Mouse (Mus musculus) neural tube, embryonic 13.5 days (tissue): ENCODE measurements around the gene Gck. TPM values are rescaled to one million over a fixed set of nuclear protein-coding genes. Genes with fewer than 3 reads are reported as not detected.

Experiments
- polyA plus RNA-seq: library from polyadenylated mRNA; unstranded; fragments of >200 nt; fragmentation: Nextera tagmentation; extraction: Ambion mirVana; gene quantifications from 2 replicates; pipeline ENCODE4 v1.2.1, GENCODE M21; 2015

Gene Gck
- polyA plus RNA-seq, 1 experiment from 2014 or later = 3.0 TPM

Other genes starting within 250 kb of the Gck start
- 180 and 183 TPM in 2 replicates for gene Mrps24, start 234.4 kb downstream of the Gck start, polyA plus RNA-seq
- gene Urgcp, start 187.7 kb downstream of the Gck start, polyA plus RNA-seq = 26.8 and 29.1 TPM in 2 replicates
- gene Dbnl, start 161.6 kb downstream of the Gck start, polyA plus RNA-seq = 143 and 168 TPM in 2 replicates
- 3.5 and 8.8 TPM in 2 replicates for gene Pgam2, start 146.3 kb downstream of the Gck start, polyA plus RNA-seq
- 5.0 and 5.4 TPM in 2 replicates for gene Polm, start 112.1 kb downstream of the Gck start, polyA plus RNA-seq
- gene Aebp1, start 88.1 kb downstream of the Gck start, polyA plus RNA-seq = 23.6 and 24.7 TPM in 2 replicates
- gene Pold2, start 71.8 kb downstream of the Gck start, polyA plus RNA-seq = 52.2 and 59.0 TPM in 2 replicates
- 1.7 and 3.5 TPM in 2 replicates for gene Myl7, start 51.3 kb downstream of the Gck start, polyA plus RNA-seq
- gene Ykt6, start 5.6 kb upstream of the Gck start, polyA plus RNA-seq = 68.9 and 71.2 TPM in 2 replicates
- 55.6 and 55.8 TPM in 2 replicates for gene Camk2b, start 116.3 kb upstream of the Gck start, polyA plus RNA-seq
- 0.46 and 0.91 TPM in 2 replicates for gene A730071L15Rik, start 249.9 kb upstream of the Gck start, polyA plus RNA-seq